Mouse (Mus musculus) kidney, embryonic 16.5 days (tissue): ENCODE data around the gene Slc13a2. TPM values are rescaled to one million over a fixed set of nuclear protein-coding genes. Genes with fewer than 3 reads are reported as not detected.
A peak's percentile ranks its signal among the peaks of the same experiment; 100 is the strongest.

ENCODE experiments used
- ATAC-seq: fragments of 200-750 bp; cut with Nextera tagmentation; 2 replicates; pipeline ENCODE4 v1.8.0; 2017; ENCODE audit warnings: moderate TSS enrichment; ENCODE audit not compliant: low FRiP score, low TSS enrichment
- H3K27ac ChIP-seq: fragments of 300-500 bp; sonication (generic); 2 replicates; pipeline ENCODE4 v1.5.1; 2014; ENCODE audit warnings: low read length
- H3K27me3 ChIP-seq: fragments of 300-500 bp; sonication (generic); 2 replicates; pipeline ENCODE4 v1.6.1; 2014; ENCODE audit warnings: low read length, control low read depth, mixed read lengths; ENCODE audit not compliant: insufficient read depth
- H3K36me3 ChIP-seq: fragments of 300-500 bp; sonication (generic); 2 replicates; pipeline ENCODE4 v1.6.1; 2014; ENCODE audit warnings: low read length, control low read depth, mixed read lengths; ENCODE audit not compliant: insufficient read depth
- H3K4me1 ChIP-seq: fragments of 300-500 bp; sonication (generic); 2 replicates; pipeline ENCODE4 v1.6.1; 2014; ENCODE audit warnings: low read length, control low read depth, mixed read lengths; ENCODE audit not compliant: insufficient read depth
- H3K4me2 ChIP-seq: fragments of 300-500 bp; sonication (generic); replicated peaks from 2 replicates; pipeline ENCODE4 v1.6.1; 2014; ENCODE audit warnings: low read depth, low read length
- H3K4me3 ChIP-seq: fragments of 300-500 bp; sonication (generic); 2 replicates; pipeline ENCODE4 v1.5.1; 2014; ENCODE audit warnings: mild to moderate bottlenecking, low read length
- H3K9ac ChIP-seq: fragments of 300-500 bp; sonication (generic); replicated peaks from 2 replicates; pipeline ENCODE4 v1.6.1; 2014; ENCODE audit warnings: low read length
- H3K9me3 ChIP-seq: fragments of 300-500 bp; sonication (generic); 2 replicates; pipeline ENCODE4 v1.6.1; 2016; ENCODE audit warnings: low read length, control low read depth
- WGBS: fragments of 180-500 bp; shearing (Covaris S2); extraction: QIAGEN DNeasy Blood & Tissue Kit; methylation state at CpG from one replicate; pipeline ENCODE4 v1.1.7; 2014; 5-methylcytosine and 5-hydroxymethylcytosine counted together
- polyA plus RNA-seq: library from polyadenylated mRNA; unstranded; fragments of >200 nt; fragmentation: Nextera tagmentation; extraction: Ambion mirVana; gene quantifications from 2 replicates; pipeline ENCODE4 v1.2.1, GENCODE M21; 2015

Slc13a2 gene
- 2.2 and 2.4 TPM in 2 replicates for polyA plus RNA-seq

DNA sequence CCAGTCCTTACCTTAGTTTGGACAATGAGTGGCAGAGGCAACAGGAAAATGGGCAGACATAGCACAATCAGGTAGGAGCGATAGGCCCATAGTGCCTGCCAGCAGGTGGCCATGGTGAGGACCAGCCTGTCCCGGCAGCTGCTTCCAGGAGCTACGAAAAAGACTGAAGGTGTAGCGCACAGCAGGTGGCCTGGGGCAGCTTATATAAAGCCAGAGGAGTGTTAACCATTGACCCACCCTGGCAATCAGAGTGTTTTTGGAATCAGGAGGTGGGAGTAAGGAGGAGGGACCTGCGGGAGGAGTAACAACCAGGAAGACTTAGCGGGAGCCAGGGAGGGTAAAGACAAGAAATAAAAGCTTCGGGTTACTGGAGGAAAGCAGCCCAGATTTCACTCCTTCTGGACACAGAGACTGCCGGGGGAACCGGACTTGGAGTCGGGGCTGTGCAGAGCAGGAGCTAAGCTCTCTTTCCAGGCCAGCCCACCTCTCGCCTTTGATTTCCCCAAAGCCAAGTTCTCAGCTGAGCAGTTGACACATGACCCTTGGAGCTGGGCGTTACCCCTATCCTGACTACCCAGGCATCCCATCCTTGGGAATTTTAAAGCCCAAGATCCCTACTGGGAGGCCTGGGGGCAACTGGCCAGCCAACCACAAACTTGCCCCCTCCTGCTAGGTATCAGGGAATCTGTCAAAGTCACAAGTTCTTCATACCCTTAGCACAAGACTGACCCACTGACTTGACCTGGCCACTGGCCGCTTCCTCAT lies at the start of gene Slc13a2:
TSS of gene Slc13a2 (minus strand) at position 163 of the 765 bp plus-strand sequence.
- peaks cover 12% of the 10 kb centered on the region for H3K4me1 ChIP-seq
- H3K36me3 ChIP-seq = no peaks in the 10 kb centered on the region
- peak within 1 kb of the TSS; percentile 63; the same call in 1 of the 2 replicates for H3K27ac ChIP-seq
- H3K4me2 ChIP-seq = peak within 1 kb of the TSS; percentile 36
- ATAC-seq = peak; percentile 83
- peak within 1 kb of the TSS; percentile 5; the same call in 1 of the 2 replicates for H3K9ac ChIP-seq
- no peaks in the 10 kb centered on the region for H3K9me3 ChIP-seq
- 7% methylated on average over 13 of the region's 13 CpGs for WGBS
- H3K27me3 ChIP-seq = 0 out of 2 replicates have a peak, but pooled peaks cover 6% of the 10 kb centered on the region
- H3K4me3 ChIP-seq = no peak within 1 kb of the TSS

DNA sequence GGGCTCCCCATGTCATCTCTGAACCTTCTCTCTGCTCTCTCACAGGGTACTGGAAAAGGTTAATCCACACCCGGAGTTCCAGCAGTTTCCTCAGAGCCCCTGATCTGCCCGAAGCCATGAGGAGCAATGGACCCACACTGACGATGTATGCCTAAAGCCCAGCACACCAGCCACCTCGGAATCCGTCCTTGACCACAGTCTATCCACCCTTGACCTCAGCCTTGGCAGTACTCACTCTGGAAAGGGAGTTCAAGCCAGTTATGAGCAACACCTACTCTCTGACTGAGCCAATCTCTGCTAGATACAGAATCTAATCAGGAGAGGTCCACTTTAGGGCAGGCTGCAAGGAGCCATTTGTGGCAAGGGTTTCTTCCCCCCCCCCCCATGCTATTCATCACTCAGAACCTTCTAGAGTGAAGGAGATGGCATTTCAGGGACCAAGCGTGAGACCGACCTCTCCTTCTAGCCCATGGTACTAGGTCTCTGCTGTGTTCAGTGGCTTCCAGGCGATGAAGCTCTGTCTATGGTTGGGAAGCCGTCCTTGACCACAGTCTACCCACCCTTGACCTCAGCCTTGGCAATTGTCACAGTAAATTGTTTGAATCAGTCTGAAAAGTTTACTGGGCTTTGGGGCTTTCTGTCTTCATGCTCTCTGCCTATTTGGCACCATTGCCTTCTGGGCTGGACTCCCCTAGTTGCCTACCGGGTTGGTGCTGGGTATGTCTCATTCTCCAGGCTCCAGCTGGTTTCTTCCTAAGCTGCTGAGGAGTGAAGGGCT lies 49.5 kb upstream of the Slc13a2 start:
- WGBS = 88% methylated on average over 10 of the region's 10 CpGs

DNA sequence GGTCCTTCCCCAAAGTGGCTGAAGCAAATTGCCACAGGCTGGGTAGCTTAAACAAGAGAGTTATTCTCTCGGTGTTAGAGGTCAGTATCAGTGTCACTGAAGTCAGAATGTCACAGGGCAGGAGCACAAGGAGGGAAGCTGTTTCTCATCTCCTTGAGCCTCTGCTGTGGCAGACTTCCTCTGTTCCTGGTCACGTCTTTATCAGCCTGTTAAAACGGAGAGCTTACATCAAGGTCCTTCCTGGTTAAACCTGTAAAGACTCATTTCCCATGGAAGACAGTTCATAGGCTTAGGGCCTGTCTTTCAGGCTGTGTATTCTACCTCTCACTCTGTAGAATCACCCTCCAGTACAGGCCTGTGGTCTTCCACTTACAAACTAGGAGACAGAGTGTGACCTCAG lies 45.9 kb upstream of the Slc13a2 start:
- no peak overlapping the region for H3K4me2 ChIP-seq
- peaks cover 14% of the 10 kb centered on the region for H3K4me1 ChIP-seq
- H3K9ac ChIP-seq = no peak overlapping the region
- no peaks in the 10 kb centered on the region for H3K9me3 ChIP-seq
- H3K27me3 ChIP-seq = no peaks in the 10 kb centered on the region
- H3K27ac ChIP-seq = no peak overlapping the region
- 52% methylated on average over 3 of the region's 3 CpGs for WGBS
- H3K36me3 ChIP-seq = no peaks in the 10 kb centered on the region
- ATAC-seq = no peak
- H3K4me3 ChIP-seq = no peak overlapping the region

More for the DNA sequence above, 49.5 kb upstream of the Slc13a2 start:
- no peaks in the 10 kb centered on the region for H3K27me3 ChIP-seq
- no peak overlapping the region for H3K9ac ChIP-seq
- H3K27ac ChIP-seq = no peak overlapping the region
- no peak overlapping the region for H3K4me3 ChIP-seq
- ATAC-seq = no peak
- H3K4me2 ChIP-seq = no peak overlapping the region
- H3K9me3 ChIP-seq = no peaks in the 10 kb centered on the region
- H3K4me1 ChIP-seq = peaks cover 8% of the 10 kb centered on the region
- no peaks in the 10 kb centered on the region for H3K36me3 ChIP-seq

DNA sequence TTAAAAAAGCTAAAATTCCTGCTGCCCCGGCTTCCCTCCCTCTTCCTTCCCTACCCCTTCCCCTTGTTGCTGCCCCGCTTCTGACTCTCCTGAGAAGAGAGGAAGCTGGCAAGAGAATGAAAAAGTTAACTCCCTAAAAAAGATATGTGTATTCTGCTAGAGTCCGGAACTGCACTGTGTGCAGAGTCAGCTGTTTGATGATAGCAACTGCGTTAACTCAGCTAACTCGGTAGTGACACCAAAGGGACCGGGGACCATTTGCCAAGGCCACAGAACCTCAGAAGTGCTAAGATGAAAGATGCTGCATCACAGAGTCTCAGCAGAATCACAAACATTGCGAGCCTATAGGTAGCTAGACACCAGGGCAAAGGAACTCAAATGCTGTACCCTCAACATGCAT lies 45.5 kb upstream of the Slc13a2 start:
- Histone ChIP-seq H3K4me3 (no peak overlapping the region), H3K9ac (no peak overlapping the region), H3K36me3 (no peaks in the 10 kb centered on the region), H3K9me3 (no peaks in the 10 kb centered on the region), H3K27ac (no peak overlapping the region), H3K4me2 (no peak overlapping the region), H3K27me3 (no peaks in the 10 kb centered on the region), H3K4me1 (peaks cover 13% of the 10 kb centered on the region)
- WGBS = 76% methylated on average over 7 of the region's 7 CpGs
- ATAC-seq = no peak

DNA sequence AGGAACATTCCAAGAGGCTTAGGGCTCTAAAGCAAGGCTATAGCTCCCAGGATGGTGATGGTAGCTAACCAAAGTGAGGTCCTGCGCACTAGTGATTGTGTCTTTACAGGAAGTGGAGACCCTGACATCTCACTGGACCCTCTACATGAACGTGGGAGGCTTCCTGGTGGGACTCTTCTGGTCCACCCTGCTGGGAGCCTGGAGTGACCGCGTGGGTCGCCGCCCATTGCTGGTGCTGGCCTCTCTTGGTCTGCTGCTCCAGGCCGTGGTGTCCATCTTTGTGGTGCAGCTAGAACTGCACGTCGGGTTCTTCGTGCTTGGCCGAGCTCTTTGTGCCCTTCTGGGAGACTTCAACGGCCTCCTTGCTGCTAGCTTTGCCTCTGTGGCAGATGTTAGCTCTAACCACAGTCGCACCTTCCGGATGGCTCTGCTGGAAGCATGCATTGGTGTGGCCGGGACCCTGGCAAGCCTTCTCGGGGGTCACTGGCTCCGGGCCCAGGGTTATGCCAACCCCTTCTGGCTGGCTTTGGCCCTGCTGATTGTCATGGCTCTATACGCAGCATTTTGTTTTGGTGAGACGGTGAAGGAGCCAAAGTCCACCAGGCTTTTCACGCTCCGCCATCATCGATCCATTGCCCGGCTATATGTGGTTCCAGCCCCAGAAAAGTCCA lies 44.4 kb upstream of the Slc13a2 start:
- Histone ChIP-seq H3K27ac (peak overlapping the region; percentile 97), H3K4me2 (peak overlapping the region; percentile 94), H3K4me1 (peaks cover 11% of the 10 kb centered on the region), H3K9me3 (0 out of 2 replicates have a peak, but pooled peaks cover 6% of the 10 kb centered on the region), H3K9ac (peak overlapping the region; percentile 91), H3K27me3 (no peaks in the 10 kb centered on the region), H3K36me3 (no peaks in the 10 kb centered on the region), H3K4me3 (peak overlapping the region; percentile 82)
- ATAC-seq = peak; percentile 47
- WGBS = 59% methylated on average over 23 of the region's 23 CpGs

DNA sequence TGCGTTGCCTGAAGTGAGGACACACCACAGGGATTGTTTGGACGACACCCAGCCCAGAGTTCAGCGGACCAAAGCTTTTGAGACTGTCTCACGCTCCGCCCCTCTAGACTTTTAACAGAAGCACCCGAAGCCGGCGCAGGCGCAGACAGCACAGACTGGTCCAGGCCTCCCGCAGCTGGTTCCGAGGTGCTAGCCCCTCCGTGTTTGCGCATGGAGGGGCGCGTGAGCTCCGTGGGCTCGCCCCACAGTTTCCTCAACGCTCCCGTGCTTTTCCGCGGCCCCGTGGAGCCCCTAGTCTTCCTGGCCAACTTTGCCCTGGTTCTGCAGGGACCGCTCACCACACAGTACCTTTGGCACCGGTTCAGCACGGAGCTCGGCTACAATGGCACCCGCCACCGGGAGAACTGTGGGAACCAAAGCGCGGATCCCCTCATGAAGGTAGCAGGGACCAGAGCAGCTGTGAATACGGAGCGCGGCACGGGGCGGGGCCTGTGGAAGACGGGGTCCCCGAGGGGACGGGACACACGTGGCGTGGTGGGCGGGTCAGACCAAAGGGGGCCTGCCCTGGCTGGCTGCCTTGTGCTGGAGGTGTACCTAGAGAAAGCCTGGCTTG lies 43.7 kb upstream of the Slc13a2 start, which contains the start of gene Slc46a1:
TSS of gene Slc46a1 (plus strand) at position 130 of the 613 bp plus-strand sequence.
- ATAC-seq = peak; percentile 95
- Histone ChIP-seq H3K27ac (peak within 1 kb of the TSS; percentile 97), H3K4me3 (peak within 1 kb of the TSS; percentile 82), H3K36me3 (no peaks in the 10 kb centered on the region), H3K4me2 (peak within 1 kb of the TSS; percentile 94), H3K9ac (peak within 1 kb of the TSS; percentile 91), H3K9me3 (0 out of 2 replicates have a peak, but pooled peaks cover 6% of the 10 kb centered on the region), H3K27me3 (no peaks in the 10 kb centered on the region), H3K4me1 (peaks cover 11% of the 10 kb centered on the region)
- under 1% methylated on average over 41 of the region's 41 CpGs for WGBS

DNA sequence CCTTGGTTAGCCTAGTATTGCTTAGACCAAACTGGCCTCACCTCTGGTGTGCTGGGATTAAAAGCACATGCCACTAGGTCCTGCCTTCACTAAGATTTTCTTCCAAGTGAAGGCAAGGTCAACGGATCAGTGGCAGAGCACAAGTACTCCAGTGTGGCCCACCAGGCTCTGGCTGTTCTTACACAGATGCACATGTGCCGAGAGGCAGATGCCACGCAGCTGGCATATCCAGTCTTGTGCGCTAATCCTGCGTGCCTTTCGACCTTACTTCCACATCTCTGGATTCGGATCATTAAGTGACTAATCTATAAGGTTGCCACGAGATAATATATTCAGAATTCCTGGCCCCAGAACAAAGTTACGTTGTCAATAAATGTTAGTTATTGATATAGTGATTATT lies 43.1 kb upstream of the Slc13a2 start:
- peak overlapping the region; percentile 91; the same call in 1 of the 2 replicates for H3K9ac ChIP-seq
- peak overlapping the region; percentile 82 for H3K4me3 ChIP-seq
- no peaks in the 10 kb centered on the region for H3K27me3 ChIP-seq
- ATAC-seq = peak; percentile 18; the same call in 1 of the 2 replicates
- 0 out of 2 replicates have a peak, but pooled peaks cover 6% of the 10 kb centered on the region for H3K9me3 ChIP-seq
- peaks cover 11% of the 10 kb centered on the region for H3K4me1 ChIP-seq
- 18% methylated on average over 9 of the region's 9 CpGs for WGBS
- no peaks in the 10 kb centered on the region for H3K36me3 ChIP-seq
- peak overlapping the region; percentile 97; the same call in 1 of the 2 replicates for H3K27ac ChIP-seq
- peak overlapping the region; percentile 94 for H3K4me2 ChIP-seq

DNA sequence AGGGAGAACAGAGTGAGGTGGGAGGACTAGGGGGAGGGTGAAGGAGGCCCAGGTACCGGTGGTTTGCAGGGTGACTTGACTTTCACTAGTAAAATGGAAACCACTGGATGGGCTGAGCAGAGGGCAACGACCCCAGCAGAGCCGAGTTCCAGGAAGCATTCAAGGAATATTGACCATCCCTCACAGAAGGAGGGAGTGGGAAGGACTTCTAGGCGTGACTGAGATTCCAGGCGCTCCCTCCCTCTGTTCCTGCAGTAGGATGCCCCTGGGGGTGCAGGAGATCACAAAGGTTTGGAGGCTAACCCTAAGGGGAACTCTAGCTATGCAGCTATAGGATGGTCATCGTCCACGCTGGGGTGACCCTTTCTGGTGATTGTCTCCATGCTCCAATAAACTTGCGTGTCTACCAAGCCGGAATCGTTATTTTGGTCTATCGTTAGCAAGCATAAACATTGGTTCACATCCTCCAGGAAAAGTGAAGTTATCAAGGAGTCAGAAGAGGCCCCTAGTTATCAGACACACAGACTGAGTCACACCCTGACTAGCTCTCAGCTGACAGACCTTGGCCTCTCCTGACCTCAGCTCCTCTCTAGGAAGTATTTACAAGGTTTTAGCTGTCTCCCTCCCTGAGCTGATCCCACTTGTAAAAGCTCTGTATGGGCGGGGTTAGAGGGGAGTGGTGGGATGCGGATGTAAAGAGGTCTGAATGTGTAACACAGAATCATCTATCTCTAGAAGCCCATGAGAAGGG lies 41.4 kb upstream of the Slc13a2 start:
- no peak overlapping the region for H3K4me3 ChIP-seq
- WGBS = 43% methylated on average over 13 of the region's 13 CpGs
- peaks cover 11% of the 10 kb centered on the region for H3K4me1 ChIP-seq
- H3K27ac ChIP-seq = no peak overlapping the region
- no peaks in the 10 kb centered on the region for H3K36me3 ChIP-seq
- H3K4me2 ChIP-seq = no peak overlapping the region
- H3K9me3 ChIP-seq = 0 out of 2 replicates have a peak, but pooled peaks cover 6% of the 10 kb centered on the region
- H3K9ac ChIP-seq = no peak overlapping the region
- H3K27me3 ChIP-seq = no peaks in the 10 kb centered on the region
- ATAC-seq = no peak
